Mouse (Mus musculus): ENCODE measurements around the gene Lamtor2.

DNA sequence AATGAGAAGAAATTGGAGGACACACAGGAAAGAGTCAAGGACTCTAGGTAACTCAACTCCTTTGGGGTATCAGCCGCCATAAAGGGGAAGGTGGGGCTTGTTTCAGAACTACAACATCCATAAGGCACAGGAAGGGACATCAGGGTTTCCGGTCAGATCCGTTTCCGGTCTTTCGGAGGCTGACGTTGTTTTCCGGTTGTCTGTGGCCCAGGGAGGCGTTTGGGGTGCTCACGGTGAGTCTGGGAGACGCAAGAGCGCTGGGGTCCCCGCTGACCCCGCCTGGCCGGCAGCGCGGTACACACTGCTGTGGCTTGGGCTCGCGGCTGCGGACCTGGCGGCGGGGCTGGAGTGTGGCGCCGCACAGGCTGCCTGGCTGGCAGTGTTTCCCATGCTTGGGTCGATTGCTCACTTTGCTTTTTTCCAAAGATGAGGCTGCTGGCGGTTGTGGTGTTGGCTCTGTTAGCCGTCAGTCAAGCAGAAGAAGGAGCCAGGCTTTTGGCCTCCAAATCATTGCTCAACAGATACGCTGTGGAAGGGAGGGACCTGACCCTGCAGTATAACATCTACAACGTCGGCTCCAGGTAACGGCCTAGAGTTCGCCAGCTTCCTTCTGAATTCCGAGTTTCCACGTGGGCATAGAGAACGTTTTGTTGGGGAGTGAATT lies 26.7 kb upstream of the Lamtor2 start:
- TF ChIP-seq CTCF (IDR thresholded peaks at IDR 0.05; ENCODE audit: control insufficient read depth, insufficient read depth, insufficient read length) (no peak), MYOG (IDR thresholded peaks at IDR 0.05; ENCODE audit: control insufficient read depth, extremely low read depth, insufficient read length) (no peak), MYOD1 (IDR thresholded peaks at IDR 0.05; ENCODE audit: control insufficient read depth, insufficient read length, low read depth) (no peak)

All from C2C12 (cell line).